Mouse (Mus musculus): Measurements from ENCODE around the gene Comtd1. TPM values are rescaled to one million over a fixed set of nuclear protein-coding genes. Genes with fewer than 3 reads are reported as not detected.

Comtd1 gene
- polyA plus RNA-seq, 1 experiment from 2014 or later, result 63.0 TPM

- H3K9ac ChIP-seq, result no peak overlapping the region
- no peaks in the 10 kb centered on the region for H3K9me3 ChIP-seq
- no peaks in the 10 kb centered on the region for H3K36me3 ChIP-seq
- ATAC-seq (ENCODE audit: low FRiP score, low read depth), result no peak
- H3K4me2 ChIP-seq, result no peak overlapping the region
- H3K27me3 ChIP-seq, result no peaks in the 10 kb centered on the region
- 89% methylated on average over 10 of the region's 10 CpGs for WGBS
- H3K4me1 ChIP-seq (replicated peaks), result no peaks in the 10 kb centered on the region
- H3K27ac ChIP-seq (replicated peaks), result no peak overlapping the region
- no peak overlapping the region for H3K4me3 ChIP-seq
Measured at GRCm38 (mm10) chr14:21811744-21812393, 36.9 kb downstream of the Comtd1 start.

- 88% methylated on average over 4 of the region's 4 CpGs for WGBS
- no peak overlapping the region for H3K27ac ChIP-seq (replicated peaks)
- no peak overlapping the region for H3K9ac ChIP-seq
- H3K4me3 ChIP-seq, result no peak overlapping the region
- H3K4me1 ChIP-seq (replicated peaks), result no peaks in the 10 kb centered on the region
- ATAC-seq (ENCODE audit: low FRiP score, low read depth), result no peak
- no peaks in the 10 kb centered on the region for H3K36me3 ChIP-seq
- H3K4me2 ChIP-seq, result no peak overlapping the region
- H3K9me3 ChIP-seq, result no peaks in the 10 kb centered on the region
- no peaks in the 10 kb centered on the region for H3K27me3 ChIP-seq
Measured at GRCm38 (mm10) chr14:21811301-21811700, 37.5 kb downstream of the Comtd1 start.

- Histone ChIP-seq H3K4me3 (no peak overlapping the region), H3K9ac (no peak overlapping the region), H3K4me2 (no peak overlapping the region), H3K9me3 (no peaks in the 10 kb centered on the region), H3K27ac (replicated peaks) (no peak overlapping the region), H3K36me3 (no peaks in the 10 kb centered on the region), H3K27me3 (no peaks in the 10 kb centered on the region), H3K4me1 (replicated peaks) (no peaks in the 10 kb centered on the region)
- no peak for ATAC-seq (ENCODE audit: low FRiP score, low read depth)
- WGBS, result 100% methylated on average over 2 of the region's 2 CpGs
Measured at GRCm38 (mm10) chr14:21809418-21809817, 39.4 kb downstream of the Comtd1 start.

GRCm38 (mm10) chr14:21808208-21808922 lies 40.4 kb downstream of the Comtd1 start:
- Histone ChIP-seq H3K9ac (no peak overlapping the region), H3K4me2 (no peak overlapping the region), H3K36me3 (no peaks in the 10 kb centered on the region), H3K4me1 (replicated peaks) (no peaks in the 10 kb centered on the region), H3K27ac (replicated peaks) (no peak overlapping the region), H3K9me3 (no peaks in the 10 kb centered on the region), H3K27me3 (no peaks in the 10 kb centered on the region), H3K4me3 (no peak overlapping the region)
- no peak for ATAC-seq (ENCODE audit: low FRiP score, low read depth)
- WGBS, result 90% methylated on average over 8 of the region's 8 CpGs

GRCm38 (mm10) chr14:21806631-21807160 lies 42.1 kb downstream of the Comtd1 start:
- ATAC-seq (ENCODE audit: low FRiP score, low read depth), result no peak
- WGBS, result 84% methylated on average over 3 of the region's 3 CpGs

GRCm38 (mm10) chr14:21806203-21806602 lies 42.6 kb downstream of the Comtd1 start:
- H3K27ac ChIP-seq (replicated peaks), result no peak overlapping the region
- WGBS, result 84% methylated on average over 2 of the region's 2 CpGs
- H3K36me3 ChIP-seq, result no peaks in the 10 kb centered on the region
- H3K9ac ChIP-seq, result no peak overlapping the region
- H3K4me2 ChIP-seq, result no peak overlapping the region
- ATAC-seq (ENCODE audit: low FRiP score, low read depth), result no peak
- no peaks in the 10 kb centered on the region for H3K27me3 ChIP-seq
- no peak overlapping the region for H3K4me3 ChIP-seq
- no peaks in the 10 kb centered on the region for H3K4me1 ChIP-seq (replicated peaks)
- no peaks in the 10 kb centered on the region for H3K9me3 ChIP-seq

More at GRCm38 (mm10) chr14:21806631-21807160, 42.1 kb downstream of the Comtd1 start:
- Histone ChIP-seq H3K27me3 (no peaks in the 10 kb centered on the region), H3K4me3 (no peak overlapping the region), H3K9ac (no peak overlapping the region), H3K4me2 (no peak overlapping the region), H3K4me1 (replicated peaks) (no peaks in the 10 kb centered on the region), H3K9me3 (no peaks in the 10 kb centered on the region), H3K27ac (replicated peaks) (no peak overlapping the region), H3K36me3 (no peaks in the 10 kb centered on the region)

GRCm38 (mm10) chr14:21802543-21803206 lies 46.1 kb downstream of the Comtd1 start:
- Histone ChIP-seq H3K4me3 (no peak overlapping the region), H3K36me3 (peaks cover 3% of the 10 kb centered on the region; the same call in 1 of the 2 replicates), H3K9me3 (no peaks in the 10 kb centered on the region), H3K27me3 (no peaks in the 10 kb centered on the region), H3K27ac (replicated peaks) (no peak overlapping the region), H3K9ac (no peak overlapping the region), H3K4me1 (replicated peaks) (no peaks in the 10 kb centered on the region), H3K4me2 (no peak overlapping the region)
- 90% methylated on average over 6 of the region's 6 CpGs for WGBS
- peak; percentile 59; the same call in 1 of the 2 replicates for ATAC-seq (ENCODE audit: low FRiP score, low read depth)

- Histone ChIP-seq H3K9ac (no peak overlapping the region), H3K27ac (replicated peaks) (no peak overlapping the region), H3K36me3 (peaks cover 3% of the 10 kb centered on the region; the same call in 1 of the 2 replicates), H3K4me2 (no peak overlapping the region), H3K4me3 (no peak overlapping the region), H3K9me3 (no peaks in the 10 kb centered on the region), H3K4me1 (replicated peaks) (no peaks in the 10 kb centered on the region), H3K27me3 (no peaks in the 10 kb centered on the region)
- no peak for ATAC-seq (ENCODE audit: low FRiP score, low read depth)
- WGBS, result 69% methylated on average over 7 of the region's 7 CpGs
Measured at GRCm38 (mm10) chr14:21801624-21802023, 47.2 kb downstream of the Comtd1 start.

GRCm38 (mm10) chr14:21800641-21801040 lies 48.1 kb downstream of the Comtd1 start:
- H3K4me2 ChIP-seq, result no peak overlapping the region
- no peak overlapping the region for H3K4me3 ChIP-seq
- H3K27ac ChIP-seq (replicated peaks), result no peak overlapping the region
- H3K4me1 ChIP-seq (replicated peaks), result no peaks in the 10 kb centered on the region
- H3K36me3 ChIP-seq, result peaks cover 3% of the 10 kb centered on the region; the same call in 1 of the 2 replicates
- H3K27me3 ChIP-seq, result no peaks in the 10 kb centered on the region
- WGBS, result 97% methylated on average over 4 of the region's 4 CpGs
- H3K9me3 ChIP-seq, result no peaks in the 10 kb centered on the region
- no peak for ATAC-seq (ENCODE audit: low FRiP score, low read depth)
- no peak overlapping the region for H3K9ac ChIP-seq

Other genes with a start within 250 kb of the Comtd1 start
- gene Dupd1, start 134.4 kb downstream of the Comtd1 start, polyA plus RNA-seq (2015; fragmentation: Nextera tagmentation; extraction: Ambion mirVana), result 0.26 TPM in 1 of 2 replicates, not detected in the other
- gene Samd8, start 98.4 kb downstream of the Comtd1 start, polyA plus RNA-seq (2015; fragmentation: Nextera tagmentation; extraction: Ambion mirVana), result 19.7 and 21.3 TPM in 2 replicates
- gene Dusp13, start 97.8 kb downstream of the Comtd1 start, polyA plus RNA-seq (2015; fragmentation: Nextera tagmentation; extraction: Ambion mirVana), result not detected in 2 replicates
- 282 TPM in 2 replicates for gene Vdac2, start 23.7 kb downstream of the Comtd1 start, polyA plus RNA-seq (2015; fragmentation: Nextera tagmentation; extraction: Ambion mirVana)
- gene Zfp503, start 140.6 kb upstream of the Comtd1 start, polyA plus RNA-seq (2015; fragmentation: Nextera tagmentation; extraction: Ambion mirVana), result 11.0 and 13.7 TPM in 2 replicates
- gene Lrmda, start 170.7 kb upstream of the Comtd1 start, polyA plus RNA-seq (2015; fragmentation: Nextera tagmentation; extraction: Ambion mirVana), result 0.23 and 0.37 TPM in 2 replicates

Measured in hindbrain, embryonic 15.5 days (tissue).